Mouse (Mus musculus) heart, postnatal 4 days (tissue): ENCODE data around the gene Frmd6. TPM values are rescaled to one million over a fixed set of nuclear protein-coding genes. Genes with fewer than 3 reads are reported as not detected.

Experiments
- DNase-seq: peaks from one replicate; pipeline ENCODE4 v3.0.0; 2021
- total RNA-seq, 2 experiments: library from RNA; stranded (reverse); gene quantifications; 2 replicates each; pipeline ENCODE4 v1.2.3; 2021

Gene Frmd6
- total RNA-seq, 2 experiments from 2014 or later, result 40.0 to 42.1 TPM

GRCm38 (mm10) chr12:70898450-70898849 is 73.1 kb downstream of the Frmd6 start:
- peak; percentile 33 for DNase-seq

DNA sequence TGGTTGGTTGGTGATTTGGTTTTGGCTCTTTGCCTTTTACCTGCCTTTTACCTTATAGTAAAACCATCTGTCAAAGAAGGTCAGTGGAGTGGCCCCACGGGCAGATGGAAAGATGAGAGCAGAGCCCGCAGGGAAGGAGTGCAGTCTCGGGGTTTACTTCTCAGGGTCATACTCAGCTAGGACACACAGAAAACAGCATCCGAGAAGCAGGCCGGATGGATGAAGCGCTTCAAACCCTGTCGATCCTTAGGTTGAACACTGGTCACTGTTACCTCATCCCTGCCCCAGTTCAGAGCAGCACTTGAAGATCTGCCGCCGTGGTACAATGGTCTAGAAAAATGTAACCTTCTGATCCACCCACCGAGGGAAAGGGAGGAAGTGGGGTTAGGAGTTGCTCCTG is 79.2 kb downstream of the Frmd6 start:
- no peak for DNase-seq

DNA sequence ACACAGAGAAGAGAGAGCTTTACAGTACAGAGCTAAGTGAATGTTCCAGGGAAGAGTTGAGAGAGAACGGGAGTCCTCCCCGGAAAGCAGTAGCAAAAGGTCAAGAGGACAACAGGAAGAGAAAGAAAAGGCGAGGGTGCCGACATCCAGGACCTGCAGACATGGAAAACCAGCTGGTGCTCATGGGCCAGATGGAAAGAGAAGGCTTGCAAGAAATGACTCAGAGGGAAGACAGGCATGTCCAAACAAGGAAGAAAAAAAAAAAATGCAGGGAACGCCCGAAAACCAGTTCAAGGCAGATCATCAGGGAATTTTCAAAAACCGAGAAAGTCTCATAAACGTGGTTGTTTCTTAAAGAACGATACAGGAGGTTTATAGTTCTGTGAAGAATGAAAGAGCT is 81.6 kb downstream of the Frmd6 start:
- peak; percentile 38 for DNase-seq

GRCm38 (mm10) chr12:70907651-70908050 is 82.3 kb downstream of the Frmd6 start:
- DNase-seq, result no peak

- DNase-seq, result no peak
These were observed 82.8 kb downstream of the Frmd6 start for GRCm38 (mm10) chr12:70908076-70908475.

DNA sequence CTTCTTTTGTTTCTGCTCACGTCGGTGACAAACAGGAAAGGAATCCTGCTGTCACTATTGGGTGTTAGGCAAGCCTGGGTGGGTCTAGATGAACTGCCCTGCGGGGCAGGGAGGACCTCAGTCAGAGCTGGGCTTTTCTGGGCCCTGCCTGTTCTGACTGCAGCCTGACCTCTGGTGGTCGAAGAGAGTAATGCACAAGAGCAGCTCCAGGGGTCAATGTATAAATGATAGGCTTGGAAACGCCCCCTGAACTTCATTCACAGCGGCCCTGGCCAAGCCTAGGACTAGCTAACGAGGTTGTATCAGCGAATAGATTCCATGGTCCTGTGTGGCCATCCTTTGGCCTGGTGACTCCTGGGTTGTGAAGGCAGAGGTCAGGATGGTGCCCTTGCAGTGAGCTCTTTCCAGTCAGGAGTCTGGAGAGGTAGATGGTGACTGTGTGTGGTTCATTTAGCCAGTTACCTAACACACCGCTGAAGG is 85.0 kb downstream of the Frmd6 start:
- DNase-seq, result peak; percentile 92

DNA sequence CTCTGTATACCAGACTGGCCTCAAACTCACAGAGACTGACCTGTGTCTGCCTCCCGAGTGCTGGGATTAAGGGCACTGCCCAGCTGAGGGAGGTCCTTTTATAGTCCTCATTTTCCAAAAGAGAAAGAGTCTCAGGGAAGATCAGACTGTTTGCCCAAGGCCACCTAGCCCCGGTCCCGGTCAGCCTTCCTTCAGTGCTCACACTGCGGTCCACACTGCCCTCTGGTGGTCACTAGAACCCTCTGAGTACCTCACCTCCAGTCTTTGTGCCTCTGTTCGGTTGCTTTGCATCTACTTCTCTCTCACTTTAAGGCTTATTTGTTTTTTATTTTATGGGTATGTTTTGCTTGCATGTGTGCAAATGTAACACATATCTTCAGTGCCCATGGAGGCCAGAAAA is 85.7 kb downstream of the Frmd6 start:
- DNase-seq, result peak; percentile 90

GRCm38 (mm10) chr12:70911676-70912379 is 86.5 kb downstream of the Frmd6 start:
- no peak for DNase-seq

DNA sequence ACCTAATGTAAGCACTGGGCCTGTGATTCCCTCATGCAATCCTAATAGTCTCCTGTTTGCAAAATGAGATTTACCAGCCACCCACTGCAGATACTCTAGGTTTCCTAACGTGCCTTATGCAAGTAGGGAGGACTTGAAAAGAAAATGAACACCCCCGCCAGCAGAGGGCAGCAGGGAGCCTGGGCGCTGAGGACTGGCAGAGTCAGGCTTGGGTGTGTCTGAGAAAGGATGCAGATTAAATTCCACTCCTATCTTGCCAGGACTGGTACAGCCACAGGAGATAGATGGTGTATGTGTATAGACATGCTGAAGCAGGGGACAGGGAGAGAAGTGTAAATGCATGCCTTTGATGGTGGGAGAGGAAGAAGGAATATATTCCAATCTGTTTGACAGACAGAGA is 88.1 kb downstream of the Frmd6 start:
- peak; percentile 74 for DNase-seq

DNA sequence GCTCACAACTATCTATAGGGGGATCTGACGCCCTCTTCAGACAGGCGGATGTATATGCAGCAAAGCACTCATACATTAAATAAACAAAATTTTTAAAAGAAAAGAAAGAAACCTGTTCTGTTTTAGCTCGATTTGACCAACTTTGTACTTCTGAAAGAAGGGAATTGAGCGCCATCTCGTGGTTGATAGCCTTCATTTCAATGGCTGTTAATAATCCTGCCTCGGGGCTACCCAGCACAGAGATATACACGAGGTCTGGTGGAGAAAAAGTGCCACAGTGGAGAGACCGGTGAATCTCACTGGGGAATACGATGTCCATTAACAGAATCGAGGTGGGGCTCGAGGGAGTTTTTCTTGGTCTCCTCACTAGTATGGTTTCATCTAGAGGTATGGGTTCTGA is 89.1 kb downstream of the Frmd6 start:
- peak; percentile 58 for DNase-seq

DNA sequence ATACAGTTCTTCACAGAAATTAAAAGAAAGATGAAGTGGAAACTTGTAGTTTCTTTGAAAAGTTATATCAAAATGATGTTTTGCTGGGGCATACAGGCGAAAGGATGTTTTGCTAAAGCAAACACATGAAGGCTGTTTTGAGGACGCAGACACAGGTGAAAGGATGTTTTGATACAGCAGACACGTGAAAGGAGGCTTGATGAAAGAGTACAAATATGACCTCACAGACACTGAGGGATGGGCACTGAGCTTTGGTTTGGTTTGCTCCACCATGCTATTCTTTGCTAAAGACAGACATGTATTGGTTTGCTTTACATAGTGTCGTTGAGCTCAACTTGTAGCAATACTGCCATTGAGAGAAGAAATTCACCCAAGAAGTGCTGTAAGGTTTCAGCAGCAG is 104.5 kb downstream of the Frmd6 start:
- DNase-seq, result no peak

DNA sequence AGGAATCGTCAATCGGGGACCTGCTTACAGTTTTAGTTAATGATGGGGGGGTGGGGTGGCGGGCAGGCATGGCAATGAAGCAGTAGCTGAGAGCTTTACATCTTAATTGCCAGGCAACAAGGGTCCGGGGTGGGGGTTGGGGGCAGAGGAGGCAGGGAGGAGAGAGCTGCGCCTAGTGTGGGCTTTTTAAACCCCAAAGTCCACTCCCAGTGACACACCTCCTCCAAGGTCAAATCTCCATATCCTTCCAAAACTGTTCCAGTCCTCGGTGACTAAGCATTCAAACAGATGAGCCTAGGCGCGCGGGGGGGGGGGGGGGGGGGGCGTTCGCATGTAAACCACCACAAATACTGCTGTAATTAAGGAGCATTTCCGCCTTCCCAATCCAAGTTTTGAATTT is 111.8 kb downstream of the Frmd6 start:
- DNase-seq, result peak; percentile 12

- peak; percentile 96 for DNase-seq
These were observed 112.5 kb downstream of the Frmd6 start, which contains the start of gene Actr10 for GRCm38 (mm10) chr12:70937571-70938384. Gene Actr10 (plus strand): TSS chr12:70937857.

- no peak for DNase-seq
These were observed 115.5 kb downstream of the Frmd6 start for GRCm38 (mm10) chr12:70940806-70941205.

GRCm38 (mm10) chr12:70944181-70944580 is 118.9 kb downstream of the Frmd6 start:
- DNase-seq, result peak; percentile 16

DNA sequence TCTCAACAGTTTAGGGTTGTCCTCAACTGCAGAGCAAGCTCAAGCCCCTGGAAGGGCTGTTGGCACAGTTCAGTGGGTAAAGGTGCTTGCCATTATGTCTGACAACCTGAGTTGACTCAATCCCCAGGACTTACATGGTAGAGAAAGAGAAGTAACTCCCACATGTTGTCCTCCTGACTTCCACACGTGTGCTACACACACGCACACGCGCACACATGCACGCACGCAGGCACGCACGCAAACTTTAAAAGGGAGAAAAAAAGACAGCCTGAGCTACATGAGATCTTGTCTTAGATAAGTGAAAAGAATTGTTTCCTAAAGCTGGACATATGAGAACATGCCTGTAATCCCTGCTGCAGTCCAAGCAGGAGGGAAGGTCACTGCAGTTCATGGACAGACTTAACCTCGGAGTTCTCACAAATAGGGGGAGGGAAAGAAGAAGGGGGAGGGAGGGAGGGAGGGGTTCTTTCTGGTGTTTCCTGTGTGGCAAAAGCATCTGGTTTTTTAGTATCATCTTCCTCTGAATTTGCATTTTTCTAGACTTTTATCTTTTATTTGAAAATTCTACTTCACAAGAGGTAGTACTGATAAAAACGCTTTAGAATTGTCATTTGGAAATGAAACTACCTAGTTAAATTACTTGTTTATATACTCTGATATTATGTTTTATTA is 121.4 kb downstream of the Frmd6 start:
- no peak for DNase-seq

Other genes starting within 250 kb of the Frmd6 start
- gene Actr10, start 112.3 kb downstream of the Frmd6 start, total RNA-seq, result 100 to 1,000 TPM; 165 to 176 TPM
- gene Psma3, start 149.1 kb downstream of the Frmd6 start, total RNA-seq, result 100 to 1,000 TPM; 257 to 261 TPM
- gene Arid4a, start 190.5 kb downstream of the Frmd6 start, total RNA-seq, result 10 to 100 TPM; 13.0 to 13.4 TPM